Mouse (Mus musculus) C2C12 (cell line): ENCODE measurements around the gene Xylt1. TPM values are rescaled to one million over a fixed set of nuclear protein-coding genes. Genes with fewer than 3 reads are reported as not detected.

ENCODE experiments used
- H3K27me3 ChIP-seq: one replicate; pipeline ENCODE4 v1.6.1; 2011; ENCODE audit not compliant: control insufficient read depth, insufficient read depth, insufficient read length
- H3K36me3 ChIP-seq: one replicate; pipeline ENCODE4 v1.6.1; 2011; ENCODE audit not compliant: control insufficient read depth, insufficient read depth
- H3K4me3 ChIP-seq: one replicate; pipeline ENCODE4 v1.5.1; 2011; ENCODE audit warnings: mild to moderate bottlenecking, control low read depth; ENCODE audit not compliant: poor library complexity, insufficient read depth, severe bottlenecking
- H3K79me2 ChIP-seq: one replicate; pipeline ENCODE4 v1.6.1; 2011; ENCODE audit not compliant: control insufficient read depth, insufficient read depth
- H3K79me3 ChIP-seq: one replicate; pipeline ENCODE4 v1.6.1; 2011; ENCODE audit warnings: low read depth, control low read depth
- H3ac ChIP-seq: one replicate; pipeline ENCODE3; 2011; ENCODE audit warnings: low read depth; ENCODE audit not compliant: control insufficient read depth, insufficient read length
- CEBPB ChIP-seq: IDR thresholded peaks from one replicate; pipeline ENCODE4 v1.6.1; 2011; ENCODE audit warnings: low read depth, mild to moderate bottlenecking, control low read depth, moderate library complexity
- CTCF ChIP-seq: IDR thresholded peaks from one replicate; pipeline ENCODE4 v1.5.1; 2011; ENCODE audit not compliant: control insufficient read depth, insufficient read depth, insufficient read length
- FOSL1 ChIP-seq: IDR thresholded peaks from one replicate; pipeline ENCODE4 v1.8.0; 2011; ENCODE audit warnings: mild to moderate bottlenecking, low read length; ENCODE audit not compliant: poor library complexity, insufficient read depth, severe bottlenecking
- MAX ChIP-seq: IDR thresholded peaks from one replicate; pipeline ENCODE4 v1.6.1; 2011; ENCODE audit warnings: mild to moderate bottlenecking, control low read depth
- MYOD1 ChIP-seq: IDR thresholded peaks from one replicate; pipeline ENCODE4 v1.6.1; 2011; ENCODE audit warnings: low read depth; ENCODE audit not compliant: control insufficient read depth, insufficient read length
- MYOG ChIP-seq: IDR thresholded peaks from one replicate; pipeline ENCODE4 v1.6.1; 2011; ENCODE audit not compliant: control insufficient read depth, insufficient read length; ENCODE audit errors: extremely low read depth
- USF1 ChIP-seq: IDR thresholded peaks from one replicate; pipeline ENCODE4 v1.6.1; 2011; ENCODE audit warnings: low read depth, mild to moderate bottlenecking, control low read depth, moderate library complexity
- polyA plus RNA-seq: library from polyadenylated mRNA; unstranded; fragments of >200 nt; fragmentation: generic; extraction: Trizol; gene quantifications from one replicate; pipeline ENCODE4 v1.2.1, GENCODE M21; 2012; ENCODE audit warnings: missing spikeins

The Xylt1 gene
- polyA plus RNA-seq, 1 experiment, result not detected

GRCm38 (mm10) chr7:117614346-117614745 lies 233.6 kb downstream of the Xylt1 start:
- Histone ChIP-seq H3ac (no peak overlapping the region), H3K27me3 (no peaks in the 10 kb centered on the region), H3K79me3 (no peaks in the 10 kb centered on the region), H3K4me3 (no peak overlapping the region), H3K79me2 (no peaks in the 10 kb centered on the region), H3K36me3 (no peaks in the 10 kb centered on the region)
- TF ChIP-seq CEBPB, result no peak
- no peak for TF ChIP-seq USF1
- no peak for TF ChIP-seq CTCF
- no peak for TF ChIP-seq MYOD1
- no peak for TF ChIP-seq FOSL1
- no peak for TF ChIP-seq MAX
- no peak for TF ChIP-seq MYOG

DNA sequence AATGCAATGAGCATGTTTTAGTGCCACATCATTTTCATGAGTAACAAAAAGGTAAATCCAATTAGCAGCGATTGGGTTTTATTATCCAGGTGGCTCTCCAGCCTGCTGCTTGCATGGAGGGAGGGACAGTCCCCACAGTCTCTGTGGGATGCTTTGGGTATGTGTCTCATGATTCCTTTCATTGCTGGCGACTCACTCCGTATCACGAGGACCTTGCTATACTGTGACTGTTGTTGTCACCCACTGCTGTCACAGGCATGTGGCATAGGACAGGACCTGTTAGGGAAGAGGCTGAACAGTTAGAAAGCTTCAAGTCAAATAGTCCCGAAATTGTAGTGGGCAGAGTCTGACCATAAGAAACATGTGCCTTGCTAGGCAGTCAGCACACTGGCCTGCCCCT lies 234.1 kb downstream of the Xylt1 start:
- TF ChIP-seq MAX, result no peak
- TF ChIP-seq CTCF, result no peak

DNA sequence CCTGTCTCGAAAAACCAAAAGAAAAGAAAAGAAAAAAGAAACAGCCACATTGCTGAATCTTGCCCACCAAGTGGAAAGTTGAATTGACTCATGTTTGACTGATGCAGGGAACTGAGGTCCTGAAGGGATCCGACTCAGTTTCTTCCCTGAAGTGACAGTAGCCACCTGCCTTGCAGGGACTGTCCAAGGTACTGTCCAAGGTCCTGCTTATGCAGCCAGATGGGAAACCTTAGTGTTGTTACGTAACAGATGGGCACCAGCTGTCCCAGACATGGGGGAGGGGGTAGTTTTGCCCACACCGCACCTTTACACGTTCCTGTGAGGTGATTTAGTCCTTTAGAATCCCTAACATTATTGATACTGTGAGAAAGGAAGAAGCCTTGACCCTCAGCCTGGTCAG lies 235.5 kb downstream of the Xylt1 start:
- TF ChIP-seq USF1 (no peak), MYOD1 (no peak), CTCF (no peak), FOSL1 (no peak), MAX (no peak), CEBPB (no peak), MYOG (no peak)

More for the DNA sequence above, 234.1 kb downstream of the Xylt1 start:
- Histone ChIP-seq H3K4me3 (no peak overlapping the region), H3K27me3 (no peaks in the 10 kb centered on the region), H3K79me2 (no peaks in the 10 kb centered on the region), H3ac (no peak overlapping the region), H3K36me3 (no peaks in the 10 kb centered on the region), H3K79me3 (no peaks in the 10 kb centered on the region)

GRCm38 (mm10) chr7:117618715-117619150 lies 238.0 kb downstream of the Xylt1 start:
- Histone ChIP-seq H3K36me3 (no peaks in the 10 kb centered on the region), H3K27me3 (no peaks in the 10 kb centered on the region), H3ac (no peak overlapping the region), H3K79me3 (no peaks in the 10 kb centered on the region), H3K4me3 (no peak overlapping the region), H3K79me2 (no peaks in the 10 kb centered on the region)
- TF ChIP-seq FOSL1, result no peak

More for the DNA sequence above, 235.5 kb downstream of the Xylt1 start:
- no peak overlapping the region for H3K4me3 ChIP-seq
- no peaks in the 10 kb centered on the region for H3K79me2 ChIP-seq
- no peaks in the 10 kb centered on the region for H3K27me3 ChIP-seq
- H3ac ChIP-seq, result no peak overlapping the region
- H3K79me3 ChIP-seq, result no peaks in the 10 kb centered on the region
- no peaks in the 10 kb centered on the region for H3K36me3 ChIP-seq

GRCm38 (mm10) chr7:117621566-117621965 lies 240.8 kb downstream of the Xylt1 start:
- Histone ChIP-seq H3K27me3 (no peaks in the 10 kb centered on the region), H3ac (no peak overlapping the region), H3K4me3 (no peak overlapping the region), H3K79me3 (no peaks in the 10 kb centered on the region), H3K36me3 (no peaks in the 10 kb centered on the region), H3K79me2 (no peaks in the 10 kb centered on the region)
- no peak for TF ChIP-seq USF1
- TF ChIP-seq MAX, result no peak
- TF ChIP-seq MYOG, result no peak
- TF ChIP-seq CTCF, result no peak
- no peak for TF ChIP-seq MYOD1
- no peak for TF ChIP-seq FOSL1
- TF ChIP-seq CEBPB, result no peak

GRCm38 (mm10) chr7:117622769-117623168 lies 242.0 kb downstream of the Xylt1 start:
- H3ac ChIP-seq, result no peak overlapping the region
- TF ChIP-seq MYOG, result no peak
- TF ChIP-seq USF1, result no peak
- TF ChIP-seq CTCF, result no peak
- TF ChIP-seq FOSL1, result no peak
- no peak for TF ChIP-seq MAX
- no peak overlapping the region for H3K4me3 ChIP-seq
- H3K79me2 ChIP-seq, result no peaks in the 10 kb centered on the region
- H3K79me3 ChIP-seq, result no peaks in the 10 kb centered on the region
- H3K36me3 ChIP-seq, result no peaks in the 10 kb centered on the region
- no peaks in the 10 kb centered on the region for H3K27me3 ChIP-seq

DNA sequence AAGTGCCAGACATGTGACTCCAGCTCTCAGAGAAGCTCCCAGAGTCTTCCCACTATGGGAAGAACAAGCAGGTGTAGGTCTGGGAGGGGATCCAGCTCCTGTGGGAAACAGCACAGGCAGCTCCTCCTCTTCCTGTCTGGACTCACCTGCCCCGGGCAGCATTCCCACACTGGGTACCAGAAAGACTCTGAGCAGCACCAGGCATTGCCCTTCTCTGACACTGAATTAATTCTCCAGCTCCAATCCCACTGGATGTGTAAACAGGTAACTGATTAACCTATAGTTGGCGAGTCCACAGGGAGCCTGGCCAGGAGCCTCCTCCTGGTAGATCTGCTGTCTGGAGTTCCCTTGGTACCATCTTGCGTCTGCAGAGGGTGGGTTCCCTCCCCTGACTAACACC lies 248.0 kb downstream of the Xylt1 start:
- no peaks in the 10 kb centered on the region for H3K27me3 ChIP-seq
- no peak for TF ChIP-seq CEBPB
- TF ChIP-seq MYOD1, result no peak
- no peak for TF ChIP-seq CTCF
- no peak for TF ChIP-seq MAX
- TF ChIP-seq USF1, result no peak
- TF ChIP-seq MYOG, result no peak
- no peak for TF ChIP-seq FOSL1
- no peaks in the 10 kb centered on the region for H3K79me2 ChIP-seq
- no peaks in the 10 kb centered on the region for H3K36me3 ChIP-seq
- no peaks in the 10 kb centered on the region for H3K79me3 ChIP-seq
- H3ac ChIP-seq, result no peak overlapping the region
- H3K4me3 ChIP-seq, result no peak overlapping the region
